13 mouse cellular contexts compared by ENCODE assay signal in the genomic region with DNA sequence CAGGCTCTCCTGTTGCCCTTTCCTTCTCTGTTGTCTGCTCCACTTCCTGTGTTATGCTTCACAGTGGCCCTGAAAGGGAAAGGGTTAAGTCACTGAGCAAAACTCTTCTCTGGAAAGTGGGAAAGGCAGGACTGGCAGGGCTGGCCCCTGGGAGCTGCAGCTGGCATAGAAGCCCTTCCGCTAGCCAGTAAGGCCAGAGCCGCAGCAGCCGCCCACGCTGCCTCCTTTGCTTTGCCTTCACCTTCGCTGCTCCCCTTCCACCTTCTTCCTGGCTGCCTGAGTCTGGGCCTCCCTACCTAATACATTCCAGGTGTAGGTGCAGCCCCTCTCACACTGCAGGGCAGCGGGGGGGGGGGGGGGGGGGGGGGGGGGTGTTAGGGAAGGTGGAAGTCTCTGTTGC. TPM values are rescaled to one million over a fixed set of nuclear protein-coding genes. Genes with fewer than 3 reads are reported as not detected.
DNase-seq lines count a peak whose midpoint lies in the region; ATAC-seq and TF ChIP-seq lines count a peak whose summit lies in the region.
"Had no signal": no experiment of that assay in that cellular context is flagged by ENCODE, and none has a peak within 500 bp of the region (broad histone marks: within the 10 kb centered on the region; RNA-seq: fewer than 3 reads in every experiment).

No protein-coding gene starts in this region.

- H3K4me3 ChIP-seq in heart, embryonic 10.5 days: no peak overlapping the region
- no peak overlapping the region for H3K4me3 ChIP-seq in heart, embryonic 11.5 days (ENCODE audit: low read depth, low read length)
- no peak overlapping the region for H3K4me3 ChIP-seq in limb, embryonic 14.5 days (replicated peaks; ENCODE audit: low read length)
- H3K4me3 ChIP-seq: neural tube, embryonic 12.5 days had no signal

- no peaks in the 10 kb centered on the region for H3K27me3 ChIP-seq in heart, embryonic 10.5 days (ENCODE audit: insufficient read depth, poor library complexity, severe bottlenecking)
- no peaks in the 10 kb centered on the region for H3K27me3 ChIP-seq in heart, embryonic 11.5 days (ENCODE audit: control insufficient read depth, insufficient read depth, low read length)
- H3K27me3 ChIP-seq in limb, embryonic 14.5 days (ENCODE audit: control insufficient read depth, insufficient read depth, low read length): no peaks in the 10 kb centered on the region
- H3K27me3 ChIP-seq: neural tube, embryonic 12.5 days had no signal

- H3K36me3 ChIP-seq in heart, embryonic 10.5 days: no peaks in the 10 kb centered on the region
- no peaks in the 10 kb centered on the region for H3K36me3 ChIP-seq in heart, embryonic 11.5 days (ENCODE audit: control insufficient read depth, insufficient read depth, low read length)
- H3K36me3 ChIP-seq in limb, embryonic 14.5 days (ENCODE audit: control insufficient read depth, insufficient read depth, low read length): no peaks in the 10 kb centered on the region
- H3K36me3 ChIP-seq: neural tube, embryonic 12.5 days had no signal

- no peak overlapping the region for H3K4me2 ChIP-seq in heart, embryonic 11.5 days
- peak overlapping the region; percentile 26; the same call in 1 of the 2 replicates for H3K4me2 ChIP-seq in limb, embryonic 14.5 days (replicated peaks; ENCODE audit: low read depth, low read length, severe bottlenecking)
- H3K4me2 ChIP-seq: neural tube, embryonic 12.5 days had no signal

- no peak for DNase-seq in heart, embryonic 10.5 days (ENCODE audit: low spot score)
- peak; percentile 21 for DNase-seq in kidney, postnatal 10 days
- DNase-seq in kidney, postnatal 36 days: no peak
- peak; percentile 1 for DNase-seq in brain, embryonic 14.5 days (ENCODE audit: low read depth)
- DNase-seq in limb, embryonic 14.5 days (ENCODE audit: low spot score): no peak
- no peak for DNase-seq in thymus, postnatal 4 days
- no peak for DNase-seq in spleen, postnatal 4 days (ENCODE audit: low spot score in 2 of 2)
- DNase-seq: right cerebral cortex, postnatal 14 days; thymus, adult 18-20 months had no signal

- peak overlapping the region; percentile 47; the same call in 1 of the 2 replicates for H3K27ac ChIP-seq in heart, embryonic 10.5 days
- H3K27ac ChIP-seq in heart, embryonic 11.5 days (ENCODE audit: low read depth, low read length): no peak overlapping the region; the same call in 1 of the 2 replicates
- 0 out of 2 replicates have a peak overlapping the region, but pooled peaks have one; percentile 63 for H3K27ac ChIP-seq in limb, embryonic 14.5 days (replicated peaks; ENCODE audit: low read depth, low read length)
- H3K27ac ChIP-seq: neural tube, embryonic 12.5 days had no signal

- H3K9ac ChIP-seq in heart, embryonic 11.5 days (ENCODE audit: low read depth, low read length): no peak overlapping the region
- no peak overlapping the region for H3K9ac ChIP-seq in limb, embryonic 14.5 days (ENCODE audit: low read depth, low read length, severe bottlenecking)
- H3K9ac ChIP-seq: neural tube, embryonic 12.5 days had no signal

- peaks cover 19% of the 10 kb centered on the region for H3K4me1 ChIP-seq in heart, embryonic 10.5 days
- peaks cover 15% of the 10 kb centered on the region for H3K4me1 ChIP-seq in heart, embryonic 11.5 days (ENCODE audit: control insufficient read depth, insufficient read depth, low read length)
- 0 out of 2 replicates have a peak, but pooled peaks cover 9% of the 10 kb centered on the region for H3K4me1 ChIP-seq in limb, embryonic 14.5 days (ENCODE audit: control insufficient read depth, insufficient read depth, low read length)

- TF ChIP-seq POLR2A in brain, embryonic 14.5 days (IDR thresholded peaks at IDR 0.05; ENCODE audit: borderline replicate concordance, extremely low read depth, insufficient read depth, insufficient read length, poor library complexity, severe bottlenecking): no peak
- no peak for TF ChIP-seq POLR2A in limb, embryonic 14.5 days (IDR thresholded peaks at IDR 0.05; ENCODE audit: borderline replicate concordance, extremely low read depth, insufficient read depth, insufficient read length)

- WGBS in heart, embryonic 10.5 days: 62% methylated on average over 5 of the region's 6 CpGs
- 53% methylated on average over 5 of the region's 6 CpGs for WGBS in heart, embryonic 11.5 days (ENCODE audit: insufficient replicate concordance)
- WGBS in limb, embryonic 14.5 days: 28% methylated on average over 4 of the region's 6 CpGs

- no peaks in the 10 kb centered on the region for H3K9me3 ChIP-seq in heart, embryonic 10.5 days
- no peaks in the 10 kb centered on the region for H3K9me3 ChIP-seq in heart, embryonic 11.5 days (replicated peaks; ENCODE audit: control insufficient read depth, low read length)
- no peaks in the 10 kb centered on the region for H3K9me3 ChIP-seq in limb, embryonic 14.5 days (ENCODE audit: control insufficient read depth, low read length)
- H3K9me3 ChIP-seq: neural tube, embryonic 12.5 days had no signal

- no peak for TF ChIP-seq CTCF in brain, embryonic 14.5 days (IDR thresholded peaks at IDR 0.05; ENCODE audit: borderline replicate concordance, extremely low read depth, insufficient read depth, insufficient read length)

- no peak; the same call in 1 of the 2 replicates for ATAC-seq in heart, embryonic 11.5 days (replicated peaks; ENCODE audit: insufficient number of reproducible peaks, low FRiP score, low TSS enrichment)
- ATAC-seq in limb, embryonic 14.5 days (ENCODE audit: low FRiP score, low read depth): no peak
- ATAC-seq: CD4-positive, CD25-positive, alpha-beta regulatory T cell, adult 4 months; inflammation-experienced regulatory T-cells, adult 6 months had no signal

RNA-seq across cellular contexts. Expression of a gene that starts 8.5 kb away (rescaled TPM):
- polyA plus RNA-seq in heart, embryonic 10.5 days (2016; fragmentation: Nextera tagmentation; extraction: Ambion mirVana): 6.7 and 9.3 TPM in 2 replicates
- polyA plus RNA-seq in heart, embryonic 11.5 days (2014; fragmentation: Nextera tagmentation; extraction: Ambion mirVana): 5.8 and 6.4 TPM in 2 replicates
- polyA plus RNA-seq in brain, embryonic 14.5 days (2012; rRNA removed): 33.5 and 47.7 TPM in 2 replicates
- 42.8 and 49.9 TPM in 2 replicates for polyA plus RNA-seq in limb, embryonic 14.5 days (2012; rRNA removed)
- 15.7 and 18.6 TPM in 2 replicates for polyA plus RNA-seq in limb, embryonic 14.5 days (2014; fragmentation: Nextera tagmentation; extraction: Ambion mirVana)
- polyA plus RNA-seq: CD4-positive, CD25-positive, alpha-beta regulatory T cell, adult 4 months had no signal

RNA-seq across cellular contexts. Expression of a gene that starts 37.4 kb away (rescaled TPM):
- polyA plus RNA-seq in heart, embryonic 10.5 days (2016; fragmentation: Nextera tagmentation; extraction: Ambion mirVana): 29.4 and 32.9 TPM in 2 replicates
- 27.0 and 29.4 TPM in 2 replicates for polyA plus RNA-seq in heart, embryonic 11.5 days (2014; fragmentation: Nextera tagmentation; extraction: Ambion mirVana)
- polyA plus RNA-seq in brain, embryonic 14.5 days (2012; rRNA removed): 48.2 and 69.1 TPM in 2 replicates
- 17.2 and 17.6 TPM in 2 replicates for polyA plus RNA-seq in limb, embryonic 14.5 days (2012; rRNA removed)
- 20.6 and 21.0 TPM in 2 replicates for polyA plus RNA-seq in limb, embryonic 14.5 days (2014; fragmentation: Nextera tagmentation; extraction: Ambion mirVana)

RNA-seq across cellular contexts. Expression of a gene that starts 41.9 kb away (rescaled TPM):
- 26.8 and 40.7 TPM in 2 replicates for polyA plus RNA-seq in heart, embryonic 10.5 days (2016; fragmentation: Nextera tagmentation; extraction: Ambion mirVana)
- polyA plus RNA-seq in heart, embryonic 11.5 days (2014; fragmentation: Nextera tagmentation; extraction: Ambion mirVana): 19.5 and 22.6 TPM in 2 replicates
- 28.2 and 28.4 TPM in 2 replicates for polyA plus RNA-seq in brain, embryonic 14.5 days (2012; rRNA removed)
- polyA plus RNA-seq in limb, embryonic 14.5 days (2012; rRNA removed): 24.5 and 34.9 TPM in 2 replicates
- 37.9 and 40.3 TPM in 2 replicates for polyA plus RNA-seq in limb, embryonic 14.5 days (2014; fragmentation: Nextera tagmentation; extraction: Ambion mirVana)

Comparison
In these comparisons a context has a peak if more than half of its experiments do, and no peak if none do; other contexts are left out.
1. DNase-seq: peak in kidney, postnatal 10 days (single experiment) and brain, embryonic 14.5 days (single experiment); none in heart, embryonic 10.5 days (single experiment), kidney, postnatal 36 days (0 of 2), limb, embryonic 14.5 days (single experiment), thymus, postnatal 4 days (single experiment) and spleen, postnatal 4 days (0 of 2).